Mouse (Mus musculus): Measurements from ENCODE around the gene Fcho2. TPM values are rescaled to one million over a fixed set of nuclear protein-coding genes. Genes with fewer than 3 reads are reported as not detected.

The Fcho2 gene
- total and polyA plus RNA-seq, 3 experiments: 2.2 to 5.8 TPM; not detected in 1

DNA sequence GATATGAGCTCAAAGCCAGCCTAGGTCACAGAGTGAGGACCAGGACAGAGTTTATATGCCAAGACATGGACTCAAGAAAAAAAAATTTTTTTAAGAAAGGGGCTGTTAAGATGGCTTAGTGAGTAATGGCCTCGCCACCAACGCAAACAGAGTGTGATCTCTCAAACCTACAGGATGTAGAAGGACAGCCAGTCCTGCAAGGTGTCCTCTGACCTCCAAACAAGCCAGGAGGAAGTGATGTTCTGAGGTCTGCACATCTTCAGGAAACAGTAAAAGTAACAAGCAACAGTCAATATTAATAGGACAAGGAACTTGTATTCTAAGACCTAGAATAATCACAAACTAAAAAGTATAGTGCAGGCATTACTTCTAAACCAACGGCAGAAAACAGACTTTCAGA lies 12.3 kb downstream of the Fcho2 start:
- no peaks in the 10 kb centered on the region for H3K9me3 ChIP-seq (replicated peaks; ENCODE audit: insufficient read depth, low read length)
- H3K36me3 ChIP-seq (ENCODE audit: control insufficient read depth in 1 of 2, insufficient read depth in 2 of 2, low read length in 2 of 2): peaks cover 2 to 20% of the 10 kb centered on the region in 2 experiments; a peak in 3 of 4 replicates
- no peak overlapping the region for H3K9ac ChIP-seq (ENCODE audit: control insufficient read depth, low read depth, low read length, poor library complexity, severe bottlenecking)
- no peak overlapping the region for H3K4me3 ChIP-seq (ENCODE audit: control insufficient read depth in 1 of 2, insufficient read depth in 1 of 2, low read depth in 2 of 2, low read length in 2 of 2)
- no peak for DNase-seq (ENCODE audit: low read depth, low spot score)
- TF ChIP-seq TAL1 (IDR thresholded peaks at IDR 0.05; ENCODE audit: low read length) (no peak), POLR2A (IDR thresholded peaks at IDR 0.05; ENCODE audit: control insufficient read depth in 1 of 2, insufficient read depth in 1 of 2, low read depth in 1 of 2, low read length in 2 of 2, poor library complexity in 1 of 2) (no peak), NRF1 (IDR thresholded peaks at IDR 0.05; ENCODE audit: insufficient read depth, low read depth, low read length, poor library complexity, severe bottlenecking) (no peak), SMC3 (IDR thresholded peaks at IDR 0.05; ENCODE audit: low read depth, low read length) (no peak), UBTF (IDR thresholded peaks at IDR 0.05; ENCODE audit: borderline replicate concordance, insufficient read depth, low read depth, low read length) (no peak), MEF2A (IDR thresholded peaks at IDR 0.05; ENCODE audit: extremely low read depth, insufficient replicate concordance, low read depth, low read length, poor library complexity, severe bottlenecking) (no peak), NELFE (IDR thresholded peaks at IDR 0.05; ENCODE audit: low read depth, low read length) (no peak), RCOR1 (IDR thresholded peaks at IDR 0.05; ENCODE audit: low read depth, low read length) (no peak), POLR2AphosphoS2 (IDR thresholded peaks at IDR 0.05; ENCODE audit: low read length) (no peak), CHD2 (IDR thresholded peaks at IDR 0.05; ENCODE audit: low read length) (no peak), MAFK (IDR thresholded peaks at IDR 0.05; ENCODE audit: borderline replicate concordance, low read depth, low read length) (no peak), ETS1 (IDR thresholded peaks at IDR 0.05; ENCODE audit: low read depth, low read length) (no peak), JUND (IDR thresholded peaks at IDR 0.05; ENCODE audit: low read depth, low read length) (no peak)
- H3K27me3 ChIP-seq (ENCODE audit: control insufficient read depth in 1 of 2, insufficient read depth in 2 of 2, low read length in 2 of 2): no peaks in the 10 kb centered on the region
- peak overlapping the region; percentile 75 for H3K27ac ChIP-seq (ENCODE audit: control insufficient read depth, low read depth, low read length)
- H3K79me2 ChIP-seq (ENCODE audit: control insufficient read depth, insufficient read depth, low read length, poor library complexity): peaks cover 3% of the 10 kb centered on the region
- peaks cover 7 to 12% of the 10 kb centered on the region in 2 experiments for H3K4me1 ChIP-seq (ENCODE audit: control insufficient read depth in 1 of 2, insufficient read depth in 2 of 2, low read length in 2 of 2)

DNA sequence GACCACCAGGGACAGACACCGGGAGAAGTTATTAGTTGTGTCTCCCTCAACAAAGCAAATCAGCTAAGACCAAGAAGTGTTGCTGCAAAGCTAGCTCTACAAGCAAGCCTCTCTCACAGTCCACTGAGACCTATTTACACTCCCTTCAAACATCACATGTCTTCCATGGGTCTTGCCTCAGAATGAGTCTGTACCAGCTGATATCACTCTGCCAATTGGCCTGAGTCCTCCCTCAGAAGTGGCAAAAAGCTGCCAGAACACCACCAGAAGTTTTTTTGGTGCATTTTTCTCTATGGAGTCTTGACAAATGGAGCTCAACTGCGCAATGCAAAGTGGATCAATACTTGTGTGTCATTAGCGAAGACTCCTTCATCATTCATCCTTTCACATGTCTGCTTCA lies 19.7 kb downstream of the Fcho2 start:
- Histone ChIP-seq H3K4me1 (ENCODE audit: control insufficient read depth in 1 of 2, insufficient read depth in 2 of 2, low read length in 2 of 2) (no peaks in the 10 kb centered on the region), H3K9me3 (replicated peaks; ENCODE audit: insufficient read depth, low read length) (no peaks in the 10 kb centered on the region), H3K79me2 (ENCODE audit: control insufficient read depth, insufficient read depth, low read length, poor library complexity) (peaks cover 2% of the 10 kb centered on the region), H3K27me3 (ENCODE audit: control insufficient read depth in 1 of 2, insufficient read depth in 2 of 2, low read length in 2 of 2) (no peaks in the 10 kb centered on the region), H3K36me3 (ENCODE audit: control insufficient read depth in 1 of 2, insufficient read depth in 2 of 2, low read length in 2 of 2) (peaks cover 0 to 9% of the 10 kb centered on the region in 2 experiments; a peak in 3 of 4 replicates), H3K4me3 (ENCODE audit: control insufficient read depth in 1 of 2, insufficient read depth in 1 of 2, low read depth in 2 of 2, low read length in 2 of 2) (no peak overlapping the region), H3K27ac (ENCODE audit: control insufficient read depth, low read depth, low read length) (no peak overlapping the region), H3K9ac (ENCODE audit: control insufficient read depth, low read depth, low read length, poor library complexity, severe bottlenecking) (no peak overlapping the region)
- TF ChIP-seq TAL1 (IDR thresholded peaks at IDR 0.05; ENCODE audit: low read length) (no peak), ETS1 (IDR thresholded peaks at IDR 0.05; ENCODE audit: low read depth, low read length) (no peak), SIN3A (IDR thresholded peaks at IDR 0.05; ENCODE audit: low read length) (no peak), MYC (IDR thresholded peaks at IDR 0.05; ENCODE audit: low read depth, low read length) (no peak), MYB (IDR thresholded peaks at IDR 0.05; ENCODE audit: low read depth, low read length) (no peak), NELFE (IDR thresholded peaks at IDR 0.05; ENCODE audit: low read depth, low read length) (no peak), ZKSCAN1 (IDR thresholded peaks at IDR 0.05; ENCODE audit: low read depth, low read length) (no peak), GATA1 (IDR thresholded peaks at IDR 0.05; ENCODE audit: low read depth, low read length) (no peak), USF1 (IDR thresholded peaks at IDR 0.05; ENCODE audit: low read depth, low read length) (no peak), MXI1 (IDR thresholded peaks at IDR 0.05; ENCODE audit: low read depth, low read length) (no peak), HCFC1 (IDR thresholded peaks at IDR 0.05; ENCODE audit: low read depth, low read length) (no peak)
- no peak for DNase-seq (ENCODE audit: low read depth, low spot score)
